Mouse (Mus musculus): Measurements from ENCODE around the gene 2200002D01Rik. TPM values are rescaled to one million over a fixed set of nuclear protein-coding genes. Genes with fewer than 3 reads are reported as not detected.

Gene 2200002D01Rik
- total RNA-seq (2021): under 1 TPM in 1 of 2 experiments, not detected in 1; 0.36 TPM
- long read RNA-seq, experiment 1: 0 reads
- long read RNA-seq, experiment 2: 0 reads

DNA sequence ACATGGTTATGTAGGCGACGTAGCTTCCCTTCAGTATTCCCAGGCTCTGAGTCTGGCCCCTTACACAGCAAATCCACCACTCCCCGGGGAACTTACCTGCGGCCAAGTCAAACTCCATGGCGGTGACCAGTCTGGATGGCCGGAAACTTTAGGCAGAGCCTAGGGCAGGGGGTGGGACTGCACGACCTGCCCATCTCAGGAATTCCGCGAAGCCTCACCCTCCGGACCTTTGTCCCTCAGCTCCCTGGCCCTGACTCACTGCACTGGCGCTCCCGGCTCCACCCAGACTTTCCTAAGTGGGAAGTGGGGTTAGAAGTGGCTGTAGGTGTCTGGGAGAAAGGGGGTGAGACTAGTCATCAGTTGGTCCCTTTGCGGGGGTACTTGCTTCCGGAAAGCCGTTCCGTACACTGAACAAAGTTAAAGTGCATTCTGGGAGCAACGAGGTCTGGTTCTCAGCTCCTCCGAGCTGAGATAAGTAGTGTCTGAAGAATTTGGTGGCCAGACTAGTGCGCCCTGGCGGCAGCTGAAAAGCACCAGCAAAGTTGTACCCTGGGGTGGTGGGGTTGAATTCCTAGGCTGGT is at the start of gene 2200002D01Rik:
Gene 2200002D01Rik, minus strand, starts transcription at position 206 of the 581 bp plus-strand sequence.
- TF ChIP-seq CTCF (conservative IDR thresholded peaks at IDR 0.05): 0 out of 2 replicates have a peak, but pooled peaks have one; percentile 9
- H3K4me3 ChIP-seq: peak within 1 kb of the TSS; percentile 22; the same call in 1 of the 2 replicates

DNA sequence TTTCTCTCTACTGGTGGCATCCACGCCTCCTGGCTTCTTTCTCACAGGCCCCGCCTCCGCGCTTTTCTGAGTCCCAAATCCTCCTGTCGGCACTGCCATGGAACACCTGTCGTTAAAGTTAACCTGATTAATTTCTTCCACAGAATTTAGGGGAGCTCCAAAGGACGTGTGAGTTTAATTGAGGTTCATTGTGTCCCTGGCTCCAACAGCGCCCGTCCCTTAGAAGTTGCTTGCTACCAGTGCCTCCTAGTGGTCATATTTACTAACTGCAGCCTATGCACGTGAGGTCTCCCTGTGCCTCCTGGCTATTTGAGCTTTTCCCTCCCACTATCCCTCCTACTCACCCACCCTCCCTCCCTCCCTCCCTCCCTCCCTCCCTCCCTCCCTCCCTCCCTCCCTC is 48.7 kb upstream of the 2200002D01Rik start:
- peak in 1 of 2 experiments; percentile 72 for DNase-seq (ENCODE audit: low spot score in 2 of 2)
- peak; percentile 80 for TF ChIP-seq CTCF (conservative IDR thresholded peaks at IDR 0.05)
- no peak overlapping the region for H3K27ac ChIP-seq
- no peak overlapping the region for H3K4me3 ChIP-seq

More for the DNA sequence above, at the start of gene 2200002D01Rik:
- no peak within 1 kb of the TSS for H3K27ac ChIP-seq
- DNase-seq (ENCODE audit: low spot score in 2 of 2): no peak

DNA sequence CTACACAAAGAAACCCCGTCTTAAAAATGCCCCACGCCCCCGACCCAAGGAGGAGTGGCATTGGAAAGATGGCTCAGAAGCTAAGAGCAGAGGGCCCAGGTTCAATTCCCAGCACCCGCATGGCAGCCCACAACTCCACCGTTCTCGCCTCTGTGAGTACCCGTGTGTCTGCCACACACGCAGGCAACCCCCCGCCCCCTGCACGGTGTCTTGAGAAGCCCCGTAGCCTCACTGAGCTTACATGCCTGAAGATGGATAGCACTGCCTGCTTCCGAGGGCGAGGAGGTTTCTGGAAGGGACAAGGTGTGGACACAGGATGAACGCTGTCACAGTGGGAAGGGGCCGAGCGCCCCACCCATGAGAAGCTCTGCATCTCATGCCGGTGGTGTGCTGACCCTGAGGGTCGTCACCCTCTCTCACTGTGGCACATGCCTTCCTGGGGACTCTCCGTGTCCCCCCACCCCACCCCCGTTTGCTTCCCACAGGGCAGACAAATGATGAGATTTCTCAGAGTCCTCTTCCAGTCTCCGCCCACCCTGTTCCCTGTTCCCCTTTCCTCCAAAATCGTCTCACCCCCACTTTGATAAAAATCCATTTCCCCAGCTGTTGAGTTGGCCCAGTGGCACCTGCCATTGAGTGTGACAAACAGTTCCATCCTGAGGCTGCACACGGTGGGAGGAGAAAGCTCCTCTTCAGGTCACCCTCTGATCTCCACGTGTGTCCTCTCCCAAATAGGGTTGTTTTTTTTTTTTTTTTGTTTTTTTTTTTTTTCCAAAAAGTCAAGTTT is 47.8 kb upstream of the 2200002D01Rik start:
- Histone ChIP-seq H3K27ac (no peak overlapping the region), H3K4me3 (no peak overlapping the region)
- DNase-seq (ENCODE audit: low spot score in 2 of 2): no peak
- no peak for TF ChIP-seq CTCF (conservative IDR thresholded peaks at IDR 0.05)

DNA sequence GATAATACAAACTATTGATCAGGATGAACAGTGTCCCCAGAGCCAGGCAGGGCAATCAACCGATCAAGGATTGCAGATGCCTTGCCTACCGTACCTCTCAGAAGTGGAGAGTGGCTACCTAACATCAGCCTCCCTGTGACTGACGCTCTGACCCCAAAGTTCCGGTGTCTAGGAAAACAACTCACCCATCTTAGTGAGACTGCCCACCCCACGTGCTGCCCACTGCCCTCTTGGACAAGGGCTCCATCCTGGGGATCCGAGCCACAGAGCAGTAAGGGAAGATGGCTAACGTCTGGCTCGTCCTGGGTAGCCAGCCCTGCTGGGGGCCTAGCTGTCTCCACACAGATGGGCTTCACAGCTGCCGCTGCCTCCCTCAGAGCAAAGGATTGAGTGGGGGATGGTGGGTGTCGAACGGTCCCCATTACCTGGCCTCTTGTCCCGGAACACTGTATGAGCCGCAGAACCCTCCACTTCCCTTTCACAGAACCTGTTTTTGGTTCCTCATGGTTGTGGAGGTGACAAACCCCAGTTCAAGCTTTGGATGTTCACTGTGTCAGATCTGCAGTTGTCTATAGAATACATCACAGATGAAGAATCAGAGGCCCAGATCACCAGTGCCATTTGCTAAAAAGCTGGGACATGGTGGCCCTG is 46.0 kb upstream of the 2200002D01Rik start:
- TF ChIP-seq CTCF (conservative IDR thresholded peaks at IDR 0.05): no peak
- no peak for DNase-seq (ENCODE audit: low spot score in 2 of 2)
- no peak overlapping the region for H3K4me3 ChIP-seq
- peak overlapping the region; percentile 81 for H3K27ac ChIP-seq

DNA sequence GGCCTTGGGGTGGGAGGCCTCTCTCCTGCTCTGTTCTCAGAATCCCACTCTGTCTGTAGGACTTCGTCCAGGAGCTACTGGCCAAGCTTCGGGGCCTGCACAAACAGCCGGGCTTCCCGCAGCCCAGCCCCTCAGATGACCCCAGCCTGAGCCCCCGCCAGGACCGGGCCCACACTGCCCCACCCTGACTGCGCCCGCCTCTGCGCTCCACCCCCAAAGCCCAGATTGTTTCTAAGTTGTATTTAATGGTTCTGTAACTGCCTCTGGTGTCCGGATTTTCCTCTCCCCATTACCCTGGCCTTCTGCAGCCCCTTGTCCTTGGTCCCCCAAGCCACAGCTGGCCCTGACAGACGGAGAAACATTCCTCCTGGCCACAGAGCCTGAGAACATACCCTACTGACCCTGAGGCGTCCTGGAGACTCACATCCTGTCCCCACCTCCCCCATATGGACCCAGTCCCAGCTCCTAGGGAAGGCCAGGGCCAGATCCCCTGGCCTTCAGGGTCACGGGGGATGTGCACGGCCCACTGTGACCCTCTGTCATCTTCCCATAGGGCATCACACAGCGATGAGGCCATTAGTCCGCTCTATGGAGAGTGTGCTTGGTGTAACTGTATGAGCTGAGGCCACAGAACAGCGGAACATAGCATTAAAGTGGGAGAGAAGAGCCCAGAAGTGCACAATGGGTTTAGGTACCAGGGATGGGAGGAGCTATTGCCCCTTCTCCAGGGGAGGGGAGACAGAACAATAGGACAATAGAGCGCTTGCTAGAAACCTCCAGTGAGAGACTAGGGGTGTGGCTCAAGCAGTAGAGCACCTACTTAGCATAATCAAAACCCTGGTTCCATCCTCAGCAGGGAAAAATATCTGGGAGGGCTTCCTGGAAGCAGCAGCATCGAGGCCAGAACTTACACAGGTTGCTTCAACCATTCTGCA is 45.1 kb upstream of the 2200002D01Rik start:
- no peak for TF ChIP-seq CTCF (conservative IDR thresholded peaks at IDR 0.05)
- no peak for DNase-seq (ENCODE audit: low spot score in 2 of 2)
- H3K27ac ChIP-seq: peak overlapping the region; percentile 81
- H3K4me3 ChIP-seq: no peak overlapping the region

DNA sequence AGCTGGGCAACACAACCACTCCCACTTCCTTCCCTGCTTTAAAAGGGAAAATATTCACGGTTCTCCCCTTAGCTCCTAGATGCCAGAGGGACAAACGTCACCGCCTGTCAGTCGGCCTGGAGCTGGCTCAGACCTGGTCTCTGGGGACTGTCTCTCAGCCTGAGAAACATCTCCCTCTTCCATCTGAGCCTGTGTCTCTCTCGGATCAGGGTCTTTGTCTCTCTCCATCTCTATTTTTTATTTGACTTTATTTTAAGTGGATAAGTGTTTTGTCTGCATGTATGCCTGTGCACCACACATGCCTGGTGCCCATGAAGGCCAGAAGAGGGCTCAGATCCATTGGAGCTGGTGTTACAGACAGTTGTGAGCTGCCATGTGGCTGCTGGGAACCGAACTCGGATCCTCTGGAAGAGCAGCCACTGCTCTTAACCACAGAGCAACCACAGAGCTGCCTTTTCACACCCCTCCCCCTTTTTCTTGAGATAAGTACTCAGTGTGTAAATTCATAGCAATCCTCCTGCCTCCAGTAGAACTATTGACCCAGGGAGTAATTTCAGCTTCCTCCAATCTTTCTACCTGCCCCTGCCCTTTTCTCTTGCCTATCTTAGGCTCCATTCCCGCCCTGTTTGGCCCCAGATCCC is 44.3 kb upstream of the 2200002D01Rik start:
- DNase-seq (ENCODE audit: low spot score in 2 of 2): no peak
- TF ChIP-seq CTCF (conservative IDR thresholded peaks at IDR 0.05): no peak
- peak overlapping the region; percentile 81 for H3K27ac ChIP-seq
- H3K4me3 ChIP-seq: peak overlapping the region; percentile 20

DNA sequence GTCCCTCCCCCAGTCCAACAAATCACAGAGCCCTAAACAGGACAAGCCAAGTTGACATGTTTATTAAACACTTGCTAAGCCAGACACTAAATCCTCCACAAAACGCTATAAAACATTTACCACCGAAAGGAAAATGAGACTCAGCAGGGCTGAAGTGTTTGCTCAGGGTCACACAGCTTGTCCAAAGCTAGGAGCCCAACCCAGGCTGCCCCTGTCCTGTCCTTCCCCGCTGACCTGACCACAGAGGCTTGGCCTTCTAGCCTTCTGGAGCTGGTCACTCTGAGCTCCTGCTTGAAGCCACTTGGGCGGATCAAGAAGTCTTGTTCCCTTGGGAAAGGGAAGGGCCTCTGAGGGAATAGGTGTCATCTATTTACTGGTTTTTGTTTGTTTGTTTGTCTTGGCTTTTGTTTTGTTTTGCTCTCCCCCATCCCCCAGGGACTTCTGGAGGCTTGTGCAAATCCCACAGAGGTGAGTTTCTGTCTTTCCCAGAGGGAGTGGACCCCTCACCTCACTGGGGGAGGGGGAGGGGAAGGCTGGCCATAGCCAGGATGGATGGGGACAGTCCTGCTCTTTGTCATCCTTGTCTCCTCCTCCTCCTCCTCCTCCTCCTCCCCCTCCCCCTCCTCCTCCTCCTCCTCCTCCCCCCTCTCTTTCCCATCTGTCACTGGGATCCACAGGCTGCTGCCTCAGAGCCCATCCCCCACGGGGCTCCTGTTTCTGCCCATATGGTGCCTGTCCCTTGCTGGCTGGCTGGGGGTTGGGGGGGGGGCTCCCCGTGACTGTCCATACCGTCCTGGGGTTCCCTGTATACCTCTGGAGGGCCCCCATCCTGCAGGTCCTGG is 43.6 kb upstream of the 2200002D01Rik start:
- no peak for TF ChIP-seq CTCF (conservative IDR thresholded peaks at IDR 0.05)
- Histone ChIP-seq H3K4me3 (peak overlapping the region; percentile 30; the same call in 1 of the 2 replicates), H3K27ac (peak overlapping the region; percentile 86)
- no peak for DNase-seq (ENCODE audit: low spot score in 2 of 2)

DNA sequence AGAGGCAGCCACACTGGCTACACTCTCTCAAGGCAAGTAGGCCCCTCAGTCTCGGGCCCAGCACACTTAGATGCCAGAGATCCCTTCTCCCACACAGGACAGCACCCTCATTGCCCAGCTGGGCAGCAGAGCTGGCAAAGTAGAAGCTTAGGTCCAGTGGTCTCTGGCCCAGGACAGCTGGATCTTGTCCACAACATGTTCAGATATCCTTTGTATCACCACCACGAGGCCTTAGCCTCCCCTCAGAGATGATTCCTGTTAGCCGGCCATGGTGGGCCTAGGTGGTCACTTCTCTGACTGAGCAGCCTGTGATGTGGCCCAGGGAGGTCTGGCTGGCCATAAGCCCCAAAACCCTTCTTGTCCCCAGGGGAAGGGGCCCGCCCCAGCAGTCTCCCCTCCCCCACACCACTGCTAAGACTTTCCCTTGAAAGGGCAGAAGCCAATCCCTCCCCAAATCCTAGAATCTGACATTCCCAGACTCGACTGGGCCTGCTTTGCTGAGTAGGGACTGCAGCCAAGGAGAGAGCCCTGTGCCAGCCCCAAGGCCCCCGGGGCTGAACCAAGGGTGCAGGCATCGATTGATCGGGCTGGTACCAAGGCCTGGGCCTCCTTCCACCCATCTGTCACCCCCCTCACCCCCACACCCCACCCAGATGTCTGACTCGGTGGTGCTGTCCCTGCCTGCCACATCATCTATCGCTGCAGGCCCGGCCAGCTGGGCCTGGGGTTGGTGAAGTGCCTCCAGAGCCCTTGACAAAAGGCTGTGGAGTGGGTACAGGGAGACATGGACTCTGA is 42.6 kb upstream of the 2200002D01Rik start:
- no peak for TF ChIP-seq CTCF (conservative IDR thresholded peaks at IDR 0.05)
- H3K27ac ChIP-seq: peak overlapping the region; percentile 86
- DNase-seq (ENCODE audit: low spot score in 2 of 2): peak in 1 of 2 experiments; percentile 26
- H3K4me3 ChIP-seq: peak overlapping the region; percentile 30; the same call in 1 of the 2 replicates

DNA sequence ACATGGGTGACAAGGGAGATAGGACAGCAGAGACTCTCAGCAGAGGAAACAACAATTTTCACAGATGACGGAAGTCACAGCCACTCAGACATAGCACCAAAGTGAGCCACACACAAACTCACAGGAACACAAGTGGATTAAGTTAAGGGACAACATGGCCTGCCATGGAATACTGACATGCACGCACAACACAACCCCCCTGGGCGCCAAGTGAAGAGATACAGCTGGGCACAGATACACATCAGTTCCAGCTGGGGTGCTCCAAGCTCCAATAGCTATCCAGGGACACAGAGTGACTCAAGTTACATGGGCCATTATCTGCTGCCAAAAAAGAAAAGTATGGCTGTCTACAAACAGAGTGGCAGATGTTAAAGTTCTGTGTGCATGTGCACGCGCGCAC is 41.6 kb upstream of the 2200002D01Rik start:
- H3K27ac ChIP-seq: peak overlapping the region; percentile 86
- DNase-seq (ENCODE audit: low spot score in 2 of 2): no peak
- peak overlapping the region; percentile 55 for H3K4me3 ChIP-seq
- no peak for TF ChIP-seq CTCF (conservative IDR thresholded peaks at IDR 0.05)

DNA sequence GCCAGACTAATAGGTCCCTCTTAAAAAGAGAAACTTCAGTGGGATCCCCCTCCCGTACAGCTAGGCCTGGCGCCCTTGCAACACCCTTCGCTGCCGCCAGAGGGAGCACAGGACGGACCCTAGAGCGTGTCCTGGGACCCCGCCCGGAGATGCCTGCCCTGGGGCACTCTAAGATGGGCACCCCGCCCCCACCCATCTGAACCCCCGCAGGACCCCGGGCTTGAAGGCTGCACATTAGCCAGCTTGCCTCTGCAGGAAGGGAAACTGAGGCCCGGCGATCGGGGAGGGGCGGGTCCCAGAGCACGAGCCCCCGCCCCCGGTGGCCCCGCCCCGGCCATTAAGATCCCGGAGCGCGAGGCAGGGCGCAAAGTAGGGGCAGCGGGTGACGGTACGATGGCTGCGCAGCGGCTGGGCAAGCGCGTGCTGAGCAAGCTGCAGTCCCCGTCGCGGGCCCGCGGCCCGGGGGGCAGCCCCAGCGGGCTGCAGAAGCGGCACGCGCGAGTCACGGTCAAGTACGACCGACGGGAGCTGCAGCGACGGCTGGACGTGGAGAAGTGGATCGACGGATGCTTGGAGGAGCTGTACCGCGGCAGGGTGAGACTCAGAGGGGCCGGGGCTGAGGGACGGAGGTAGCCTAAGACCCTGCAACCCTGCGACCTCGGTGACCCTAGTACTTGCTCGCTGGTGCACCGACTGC is 40.8 kb upstream of the 2200002D01Rik start, which contains the start of gene Ppp1r14a:
Gene Ppp1r14a, plus strand, starts transcription at position 367 of the 697 bp plus-strand sequence.
- peak; percentile 97 for TF ChIP-seq CTCF (conservative IDR thresholded peaks at IDR 0.05)
- Histone ChIP-seq H3K27ac (peak within 1 kb of the TSS; percentile 86), H3K4me3 (peak within 1 kb of the TSS; percentile 55)
- DNase-seq (ENCODE audit: low spot score in 2 of 2): peak in 1 of 2 experiments; percentile 66

Measured in layer of hippocampus, adult 2 months (tissue).